21 mouse cellular contexts compared by ENCODE assay signal in genomic region chr1:179519901-179520300, GRCm38 (mm10).
"Had no signal": no experiment of that assay in that cellular context is flagged by ENCODE, and none has a peak within 500 bp of the region (broad histone marks: within the 10 kb centered on the region; RNA-seq: fewer than 3 reads in every experiment).

No protein-coding gene starts in this region.

- DNase-seq: kidney, adult 8-10 months; kidney, postnatal 14 days; layer of hippocampus, adult 9-11 months; liver; lung, adult 18-20 months; lung, postnatal 10 days; right cerebral cortex, adult 18-20 months; right cerebral cortex, postnatal 14 days; right cerebral cortex, postnatal 4 days had no signal

- H3K4me1 ChIP-seq: lung, embryonic 15.5 days had no signal

- H3K9ac ChIP-seq: limb, embryonic 13.5 days; liver, embryonic 12.5 days; liver, embryonic 15.5 days; lung, embryonic 15.5 days; midbrain, embryonic 12.5 days; stomach, embryonic 15.5 days had no signal

- H3K27me3 ChIP-seq: limb, embryonic 13.5 days; liver, embryonic 12.5 days; liver, embryonic 15.5 days; lung, embryonic 15.5 days; stomach, embryonic 15.5 days had no signal

- H3K27ac ChIP-seq: layer of hippocampus, adult 2 months; limb, embryonic 10.5 days; limb, embryonic 13.5 days; liver, embryonic 12.5 days; liver, embryonic 15.5 days; lung, embryonic 15.5 days; macrophage; midbrain, embryonic 12.5 days; stomach, embryonic 15.5 days had no signal

- ATAC-seq: intestine, postnatal 0 days; liver, embryonic 12.5 days; midbrain, embryonic 16.5 days had no signal

- H3K36me3 ChIP-seq: limb, embryonic 10.5 days; limb, embryonic 13.5 days; liver, embryonic 12.5 days; liver, embryonic 15.5 days; lung, embryonic 15.5 days; midbrain, embryonic 12.5 days; stomach, embryonic 15.5 days had no signal

- H3K4me3 ChIP-seq: layer of hippocampus, adult 2 months; limb, embryonic 10.5 days; limb, embryonic 13.5 days; liver, embryonic 12.5 days; liver, embryonic 15.5 days; lung, embryonic 15.5 days; midbrain, embryonic 12.5 days; myocyte; stomach, embryonic 15.5 days had no signal

- H3K4me2 ChIP-seq: limb, embryonic 13.5 days; liver, embryonic 12.5 days; liver, embryonic 15.5 days; lung, embryonic 15.5 days; midbrain, embryonic 12.5 days; stomach, embryonic 15.5 days had no signal

- H3K9me3 ChIP-seq: limb, embryonic 10.5 days; liver, embryonic 12.5 days; liver, embryonic 15.5 days; lung, embryonic 15.5 days; midbrain, embryonic 12.5 days; stomach, embryonic 15.5 days had no signal
